Mouse (Mus musculus) intestine, embryonic 16.5 days (tissue): ENCODE results near the gene Elavl2. TPM values are rescaled to one million over a fixed set of nuclear protein-coding genes. Genes with fewer than 3 reads are reported as not detected.

Source experiments
- ATAC-seq: fragments of 200-750 bp; cut with Nextera tagmentation; 2 replicates; pipeline ENCODE4 v1.8.0; 2017; ENCODE audit warnings: moderate TSS enrichment, moderate library complexity
- H3K27ac ChIP-seq: fragments of 300-500 bp; sonication (generic); 2 replicates; pipeline ENCODE4 v1.5.1; 2014; ENCODE audit warnings: mild to moderate bottlenecking, low read length
- H3K27me3 ChIP-seq: fragments of 300-500 bp; sonication (generic); replicated peaks from 2 replicates; pipeline ENCODE4 v1.6.1; 2014; ENCODE audit warnings: low read length, control low read depth, mixed read lengths; ENCODE audit not compliant: control insufficient read depth, insufficient read depth
- H3K36me3 ChIP-seq: fragments of 300-500 bp; sonication (generic); 2 replicates; pipeline ENCODE4 v1.6.1; 2014; ENCODE audit warnings: low read length, control low read depth; ENCODE audit not compliant: control insufficient read depth, insufficient read depth
- H3K4me1 ChIP-seq: fragments of 300-500 bp; sonication (generic); 2 replicates; pipeline ENCODE4 v1.6.1; 2014; ENCODE audit warnings: low read length, control low read depth, mixed read lengths; ENCODE audit not compliant: control insufficient read depth, insufficient read depth
- H3K4me2 ChIP-seq: fragments of 300-500 bp; sonication (generic); 2 replicates; pipeline ENCODE4 v1.6.1; 2014; ENCODE audit warnings: low read depth, low read length, control low read depth
- H3K4me3 ChIP-seq: fragments of 300-500 bp; sonication (generic); 2 replicates; pipeline ENCODE4 v1.5.1; 2014; ENCODE audit warnings: mild to moderate bottlenecking, low read length
- H3K9ac ChIP-seq: fragments of 300-500 bp; sonication (generic); 2 replicates; pipeline ENCODE4 v1.6.1; 2014; ENCODE audit warnings: low read depth, low read length
- H3K9me3 ChIP-seq: fragments of 300-500 bp; sonication (generic); 2 replicates; pipeline ENCODE4 v1.6.1; 2016; ENCODE audit warnings: low read length, control low read depth; ENCODE audit not compliant: control insufficient read depth
- WGBS: fragments of 180-500 bp; shearing (Covaris S2); extraction: QIAGEN DNeasy Blood & Tissue Kit; methylation state at CpG from one replicate; pipeline ENCODE4 v1.1.7; 2014; 5-methylcytosine and 5-hydroxymethylcytosine counted together
- polyA plus RNA-seq: library from polyadenylated mRNA; unstranded; fragments of >200 nt; fragmentation: Nextera tagmentation; extraction: Ambion mirVana; gene quantifications from 2 replicates; pipeline ENCODE4 v1.2.1, GENCODE M21; 2015

Elavl2 gene
- polyA plus RNA-seq, 1 experiment from 2014 or later = 2.6 TPM

DNA sequence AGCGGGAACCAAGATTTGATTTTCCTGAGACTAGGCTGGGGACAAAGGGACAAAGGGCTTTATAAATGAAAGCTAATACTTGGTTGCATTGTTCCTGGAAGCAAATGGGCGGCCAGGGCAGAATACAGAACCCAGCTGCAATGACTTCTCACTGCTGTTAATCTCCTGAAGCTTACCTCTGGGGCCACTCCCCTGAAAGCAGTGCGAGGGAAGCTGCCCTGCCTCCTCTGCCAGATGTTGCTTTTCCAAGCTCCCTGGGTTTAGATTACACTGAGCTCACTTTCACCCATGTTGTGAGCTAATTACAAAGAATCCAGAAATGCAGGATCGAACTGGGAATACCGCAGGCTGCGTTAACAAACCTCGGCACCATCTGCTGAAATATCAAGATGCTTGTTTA lies 163.6 kb downstream of the Elavl2 start:
- Histone ChIP-seq H3K27ac (no peak overlapping the region), H3K27me3 (no peaks in the 10 kb centered on the region), H3K9me3 (no peaks in the 10 kb centered on the region), H3K36me3 (no peaks in the 10 kb centered on the region), H3K9ac (no peak overlapping the region), H3K4me2 (no peak overlapping the region), H3K4me3 (no peak overlapping the region), H3K4me1 (no peaks in the 10 kb centered on the region)
- no peak for ATAC-seq
- WGBS = 36% methylated on average over 7 of the region's 7 CpGs

DNA sequence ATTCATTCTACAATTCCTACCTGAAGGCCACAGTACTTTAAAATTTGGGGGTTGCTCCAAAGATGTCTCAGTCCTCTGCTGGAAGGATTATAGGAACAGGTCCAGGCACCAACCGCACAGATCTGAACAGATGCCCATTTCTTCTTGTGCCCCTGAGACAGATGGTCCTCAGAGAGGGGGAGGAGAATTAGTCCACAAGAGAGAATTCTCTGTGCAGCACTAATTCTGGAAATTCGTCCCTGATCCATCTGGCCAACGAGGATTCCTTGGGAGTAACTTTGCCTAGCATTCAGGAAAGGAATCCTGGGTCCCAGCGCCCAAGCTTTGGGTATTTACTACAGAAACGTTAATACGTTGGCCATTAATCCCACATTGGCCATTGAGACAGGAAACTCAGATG lies 165.6 kb downstream of the Elavl2 start:
- H3K36me3 ChIP-seq = no peaks in the 10 kb centered on the region
- no peak overlapping the region for H3K27ac ChIP-seq
- WGBS = 86% methylated on average over 6 of the region's 6 CpGs
- no peak overlapping the region for H3K4me3 ChIP-seq
- H3K4me2 ChIP-seq = no peak overlapping the region
- H3K9me3 ChIP-seq = no peaks in the 10 kb centered on the region
- ATAC-seq = no peak
- no peaks in the 10 kb centered on the region for H3K27me3 ChIP-seq
- H3K4me1 ChIP-seq = no peaks in the 10 kb centered on the region
- no peak overlapping the region for H3K9ac ChIP-seq

DNA sequence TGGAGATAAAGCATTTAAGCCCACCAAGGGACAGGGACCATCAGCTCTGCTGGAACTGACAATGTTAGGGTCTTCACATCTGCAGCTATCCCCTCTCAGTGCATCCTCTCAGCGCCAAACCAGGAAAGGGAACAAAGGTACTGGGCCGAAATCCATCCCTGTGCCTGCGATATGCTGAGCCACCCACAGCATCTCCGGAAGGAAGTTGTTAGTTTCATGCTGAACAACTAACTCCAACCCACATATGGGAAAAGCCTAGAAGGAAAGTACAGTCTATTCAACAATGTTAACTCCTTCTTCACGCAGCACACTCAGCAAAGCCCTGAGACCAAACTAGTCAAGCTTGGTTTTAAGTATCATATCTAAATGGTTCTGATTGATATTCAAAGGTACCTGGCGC lies 167.0 kb downstream of the Elavl2 start:
- no peaks in the 10 kb centered on the region for H3K36me3 ChIP-seq
- no peak for ATAC-seq
- no peak overlapping the region for H3K4me3 ChIP-seq
- no peaks in the 10 kb centered on the region for H3K9me3 ChIP-seq
- 94% methylated on average over 6 of the region's 6 CpGs for WGBS
- no peaks in the 10 kb centered on the region for H3K27me3 ChIP-seq
- H3K4me1 ChIP-seq = no peaks in the 10 kb centered on the region
- no peak overlapping the region for H3K27ac ChIP-seq
- no peak overlapping the region for H3K9ac ChIP-seq
- H3K4me2 ChIP-seq = no peak overlapping the region

DNA sequence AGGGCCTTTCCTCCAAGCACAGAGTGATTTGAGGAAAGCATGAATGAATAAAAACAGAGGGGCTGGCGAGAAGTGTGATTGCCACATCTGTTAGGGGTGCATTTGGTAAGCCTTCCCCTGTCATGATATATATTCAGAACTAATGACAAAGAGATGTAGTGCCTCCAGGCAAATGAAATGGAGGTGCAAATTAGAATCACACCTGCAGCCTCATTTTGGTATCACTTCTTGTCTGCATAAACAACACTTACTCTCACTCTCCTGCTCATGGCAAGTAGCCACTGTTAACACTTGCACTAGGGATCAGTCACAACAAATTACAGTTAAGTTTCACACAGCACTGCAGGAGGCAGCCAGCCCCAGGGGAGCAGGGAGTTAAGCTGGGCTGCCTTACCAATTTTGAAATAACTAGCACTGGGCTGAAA lies 170.1 kb downstream of the Elavl2 start:
- Histone ChIP-seq H3K27me3 (no peaks in the 10 kb centered on the region), H3K4me3 (no peak overlapping the region), H3K4me2 (no peak overlapping the region), H3K9ac (no peak overlapping the region), H3K9me3 (no peaks in the 10 kb centered on the region), H3K36me3 (no peaks in the 10 kb centered on the region), H3K27ac (no peak overlapping the region), H3K4me1 (no peaks in the 10 kb centered on the region)
- ATAC-seq = no peak
- 66% methylated on average over 1 of the region's 1 CpGs for WGBS

DNA sequence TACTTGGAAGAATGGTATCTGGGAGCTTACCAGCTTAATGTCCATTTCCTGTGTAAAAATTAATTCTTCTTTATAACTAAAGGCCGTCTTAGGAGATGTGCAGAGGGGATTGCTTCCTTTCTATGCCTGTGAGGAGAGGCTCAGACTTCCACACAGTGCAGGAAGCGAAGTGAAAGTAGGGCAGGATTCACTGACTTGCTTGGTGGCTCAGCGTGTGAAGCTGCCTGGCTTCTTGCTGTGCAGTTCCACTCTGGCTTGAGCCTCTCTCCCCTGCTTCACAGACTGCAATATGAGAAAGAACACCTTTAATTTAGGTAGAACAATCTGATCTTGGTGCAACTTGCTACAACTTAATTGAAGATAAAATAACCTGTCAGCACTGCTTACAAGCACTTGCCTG lies 172.2 kb downstream of the Elavl2 start:
- whole genome bisulfite sequencing = 84% methylated on average over 3 of the region's 3 CpGs

DNA sequence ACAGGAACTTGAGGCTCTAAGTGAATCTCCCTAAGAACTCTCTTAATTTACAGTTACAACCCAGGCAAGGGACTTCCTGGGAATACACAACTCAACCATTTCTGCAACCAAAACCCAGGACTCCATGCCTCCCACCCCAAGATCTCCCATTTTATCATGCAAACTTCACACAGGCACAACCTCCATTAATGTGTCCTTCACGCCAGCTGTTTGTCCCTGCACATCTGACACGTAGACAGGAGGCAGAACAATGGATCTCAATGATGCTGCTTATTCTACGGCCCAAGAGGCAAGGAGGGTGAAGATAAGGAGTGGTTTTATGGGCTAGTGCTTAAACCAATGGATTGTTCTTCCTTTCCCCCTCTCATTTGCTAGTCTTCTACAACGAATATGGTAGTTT lies 176.8 kb downstream of the Elavl2 start:
- H3K4me3 ChIP-seq = no peak overlapping the region
- ATAC-seq = no peak
- H3K27ac ChIP-seq = no peak overlapping the region
- no peak overlapping the region for H3K4me2 ChIP-seq
- WGBS = 75% methylated on average over 4 of the region's 4 CpGs
- H3K9ac ChIP-seq = no peak overlapping the region
- no peaks in the 10 kb centered on the region for H3K4me1 ChIP-seq
- H3K36me3 ChIP-seq = no peaks in the 10 kb centered on the region
- H3K9me3 ChIP-seq = no peaks in the 10 kb centered on the region
- no peaks in the 10 kb centered on the region for H3K27me3 ChIP-seq

More for the DNA sequence above, 172.2 kb downstream of the Elavl2 start:
- H3K9ac ChIP-seq = no peak overlapping the region
- no peak for ATAC-seq
- H3K9me3 ChIP-seq = no peaks in the 10 kb centered on the region
- H3K36me3 ChIP-seq = no peaks in the 10 kb centered on the region
- no peak overlapping the region for H3K4me3 ChIP-seq
- H3K4me2 ChIP-seq = no peak overlapping the region
- no peaks in the 10 kb centered on the region for H3K27me3 ChIP-seq
- no peak overlapping the region for H3K27ac ChIP-seq
- no peaks in the 10 kb centered on the region for H3K4me1 ChIP-seq

DNA sequence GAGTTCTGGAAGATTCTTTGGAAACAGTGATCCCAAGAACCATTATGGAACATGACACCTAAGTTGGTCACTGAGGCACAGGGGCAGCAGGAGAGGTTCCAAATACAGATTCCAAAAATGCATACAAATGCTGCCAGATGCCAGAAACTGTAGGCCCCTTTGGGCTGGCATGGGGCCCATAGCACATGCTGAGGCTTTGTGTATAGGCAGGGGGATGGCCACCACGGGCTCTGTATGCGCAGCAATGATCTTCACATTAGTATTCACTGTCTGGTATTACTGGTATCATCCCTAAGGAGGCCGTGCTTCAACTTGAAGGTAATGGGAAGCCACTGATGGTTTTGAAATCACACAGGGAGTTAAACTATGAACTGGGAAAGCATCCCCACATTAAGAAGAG lies 181.3 kb downstream of the Elavl2 start:
- 89% methylated on average over 3 of the region's 3 CpGs for WGBS

DNA sequence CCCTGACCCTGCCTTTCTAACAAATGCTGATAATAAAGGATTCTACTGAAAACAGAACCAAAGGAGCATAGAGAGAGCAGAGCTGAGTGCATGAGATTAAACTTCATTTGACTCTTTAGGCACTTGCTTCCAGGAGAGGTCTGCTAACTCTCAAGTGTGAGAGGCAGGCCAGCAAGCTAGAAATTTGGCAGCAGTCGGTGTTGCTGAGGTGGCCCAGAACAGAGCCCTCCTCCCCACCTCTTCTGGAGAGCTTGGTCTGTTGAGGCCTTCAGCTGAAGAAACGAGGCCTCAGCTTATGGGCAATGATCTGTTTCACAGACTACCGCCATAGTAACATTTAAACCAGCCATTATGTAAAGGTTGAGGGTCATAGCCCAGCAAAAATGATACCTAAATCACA lies 186.7 kb downstream of the Elavl2 start:
- no peak for ATAC-seq
- Histone ChIP-seq H3K27me3 (no peaks in the 10 kb centered on the region), H3K4me2 (no peak overlapping the region), H3K4me1 (no peaks in the 10 kb centered on the region), H3K36me3 (no peaks in the 10 kb centered on the region), H3K9ac (no peak overlapping the region), H3K4me3 (no peak overlapping the region), H3K27ac (no peak overlapping the region), H3K9me3 (no peaks in the 10 kb centered on the region)
- 67% methylated on average over 3 of the region's 3 CpGs for WGBS

More for the DNA sequence above, 181.3 kb downstream of the Elavl2 start:
- Histone ChIP-seq H3K4me2 (no peak overlapping the region), H3K36me3 (no peaks in the 10 kb centered on the region), H3K9ac (no peak overlapping the region), H3K9me3 (no peaks in the 10 kb centered on the region), H3K27me3 (no peaks in the 10 kb centered on the region), H3K27ac (no peak overlapping the region), H3K4me1 (no peaks in the 10 kb centered on the region), H3K4me3 (no peak overlapping the region)
- no peak for ATAC-seq

DNA sequence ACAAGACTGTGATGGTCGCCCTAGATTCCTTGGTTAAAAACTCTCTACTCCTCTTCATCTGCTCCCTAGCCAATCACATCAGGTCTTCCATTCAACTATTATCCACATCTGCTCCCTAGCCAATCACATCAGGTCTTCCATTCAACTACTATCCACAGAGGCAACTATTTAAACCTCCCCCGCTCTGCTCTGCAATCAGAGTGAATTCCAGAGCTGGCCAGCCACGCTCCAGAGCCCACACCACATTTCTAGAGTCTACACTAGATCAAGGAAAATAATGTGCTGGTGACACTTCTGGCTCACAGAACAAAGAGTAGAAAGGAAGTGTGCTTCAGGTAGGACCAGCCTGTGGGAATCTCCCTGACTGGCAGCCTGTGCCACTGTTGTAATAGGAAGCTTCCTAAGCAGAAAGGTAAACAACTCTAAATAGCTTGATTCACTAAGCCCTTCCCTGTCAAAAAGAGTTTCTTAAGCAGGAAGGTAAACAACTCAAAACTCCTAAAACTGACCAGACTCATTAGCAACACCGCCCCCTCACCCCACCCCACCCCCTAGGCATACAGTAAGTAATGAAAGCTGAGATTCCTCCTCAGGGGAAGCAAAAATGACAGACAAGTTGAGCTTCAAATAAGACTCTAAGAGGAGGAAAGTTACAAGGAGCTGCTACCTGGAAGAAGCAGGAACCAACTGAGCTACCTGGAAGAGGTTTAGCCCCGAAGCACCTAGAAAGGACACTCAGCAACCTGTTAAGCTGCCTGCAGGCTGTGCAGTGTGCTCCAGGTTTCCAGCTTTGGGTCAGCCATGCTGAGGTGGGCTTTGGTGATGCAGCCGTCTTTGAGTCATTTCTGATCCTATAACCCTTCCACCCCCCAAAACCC lies 191.9 kb downstream of the Elavl2 start:
- Histone ChIP-seq H3K9me3 (no peaks in the 10 kb centered on the region), H3K4me1 (no peaks in the 10 kb centered on the region), H3K4me2 (no peak overlapping the region), H3K27me3 (no peaks in the 10 kb centered on the region), H3K4me3 (no peak overlapping the region), H3K9ac (no peak overlapping the region), H3K27ac (no peak overlapping the region), H3K36me3 (no peaks in the 10 kb centered on the region)
- no peak for ATAC-seq
- WGBS = 47% methylated on average over 6 of the region's 6 CpGs
